Mouse (Mus musculus) ovary, postnatal 14 days (tissue): ENCODE results near the gene Gbp2b.
"Not testable (repeated sequence)": the region's sequence is repeated elsewhere in the genome, so short reads cannot be mapped to it uniquely, and the experiment has no call there.

Experiments used
- DNase-seq: peaks from one replicate; pipeline ENCODE4 v3.0.0; 2022; ENCODE audit warnings: low spot score

The Gbp2b gene

GRCm38 (mm10) chr3:142594547-142594946 is at the start of gene Gbp2b:
TSS of gene Gbp2b (plus strand) at chr3:142594847.
- no peak for DNase-seq

- no peak for DNase-seq
Observed at GRCm38 (mm10) chr3:142546690-142547089, 48.0 kb upstream of the Gbp2b start.

- DNase-seq: no peak
Observed at GRCm38 (mm10) chr3:142550052-142550676, 44.5 kb upstream of the Gbp2b start.

- no peak for DNase-seq
Observed at GRCm38 (mm10) chr3:142554601-142555000, 40.0 kb upstream of the Gbp2b start.

DNA sequence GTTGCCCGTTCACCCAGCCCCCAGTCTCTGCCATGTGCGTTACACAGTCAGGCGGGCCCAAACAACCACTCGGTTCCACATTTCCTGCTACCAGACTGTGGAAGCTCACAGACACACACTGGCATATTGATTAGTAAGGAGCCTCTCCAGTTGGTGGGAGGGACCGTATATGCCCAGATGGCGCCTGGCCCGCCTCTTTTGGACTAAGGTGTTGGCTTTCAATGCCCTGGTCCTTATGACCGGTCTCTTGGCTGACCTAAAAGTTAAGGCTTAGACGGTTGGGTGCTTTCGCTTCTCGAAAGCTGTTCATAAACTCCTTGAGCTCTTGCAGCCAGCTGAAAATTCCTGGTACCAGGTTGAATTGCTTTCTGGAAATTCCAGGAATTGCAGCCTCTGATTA is 39.0 kb upstream of the Gbp2b start:
- no peak for DNase-seq

DNA sequence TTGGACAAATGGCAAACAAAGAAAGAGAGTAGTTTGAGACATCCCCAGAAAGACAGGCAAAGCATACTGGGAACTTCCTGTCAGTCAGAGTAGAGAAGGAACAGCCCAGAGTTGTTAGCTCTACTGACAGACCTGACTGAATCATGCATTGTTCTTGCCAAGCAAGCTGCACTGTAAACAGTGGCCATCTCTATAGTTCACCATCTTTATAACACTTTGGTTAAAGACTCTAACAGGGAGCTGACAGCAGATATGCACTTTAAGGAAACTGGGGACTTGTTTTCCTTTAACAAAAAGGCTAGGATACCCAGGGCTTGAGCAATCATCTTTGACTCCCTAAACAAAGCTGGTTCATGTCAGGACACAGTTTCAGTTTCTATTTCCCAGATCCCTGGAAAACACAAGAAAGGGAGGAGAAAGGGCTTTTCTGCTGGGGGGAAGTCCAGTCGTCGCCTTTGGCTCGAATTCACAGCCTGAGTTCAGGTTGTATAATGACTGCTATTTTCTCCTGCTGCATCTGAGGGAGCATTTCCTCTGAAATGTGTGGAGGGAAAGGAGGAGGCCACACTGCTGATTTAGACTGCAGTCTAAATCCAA is 34.9 kb upstream of the Gbp2b start, which contains the start of gene Gbp3:
Gene Gbp3 (plus strand): TSS at position 395 of the 597 bp plus-strand sequence.
- peak; percentile 21 for DNase-seq

GRCm38 (mm10) chr3:142560296-142560948 is 34.2 kb upstream of the Gbp2b start:
- DNase-seq: peak; percentile 86

GRCm38 (mm10) chr3:142561045-142561646 is 33.5 kb upstream of the Gbp2b start:
- DNase-seq: no peak

DNA sequence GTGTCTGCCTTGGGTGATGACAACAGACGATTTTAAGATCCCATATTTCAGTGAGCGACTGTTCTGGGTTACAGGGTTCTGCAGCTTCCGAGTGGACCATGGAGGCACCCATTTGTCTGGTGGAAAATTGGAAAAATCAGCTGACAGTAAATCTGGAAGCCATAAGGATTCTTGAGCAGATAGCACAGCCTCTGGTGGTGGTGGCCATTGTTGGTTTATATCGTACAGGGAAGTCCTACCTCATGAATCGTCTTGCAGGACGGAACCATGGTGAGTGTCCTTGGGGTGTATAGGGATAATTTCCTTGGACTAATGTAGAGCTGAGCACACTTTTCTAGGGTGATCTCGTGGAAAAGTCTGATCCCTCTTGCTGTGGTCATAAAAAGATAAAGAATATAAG is 33.0 kb upstream of the Gbp2b start:
- DNase-seq: no peak

DNA sequence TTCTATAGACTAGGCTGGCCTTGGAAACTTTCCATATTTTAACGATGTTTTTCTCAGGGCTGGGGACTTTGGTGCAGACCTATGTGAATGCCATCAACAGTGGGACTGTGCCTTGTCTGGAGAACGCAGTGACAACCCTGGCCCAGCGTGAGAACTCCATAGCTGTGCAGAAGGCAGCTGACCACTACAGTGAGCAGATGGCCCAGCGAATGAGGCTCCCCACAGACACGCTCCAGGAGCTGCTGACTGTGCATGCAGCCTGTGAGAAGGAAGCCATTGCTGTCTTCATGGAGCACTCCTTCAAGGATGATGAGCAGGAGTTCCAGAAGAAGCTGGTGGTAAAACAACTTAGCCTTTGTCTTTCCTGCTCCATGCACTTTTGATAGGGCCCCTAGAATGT is 27.2 kb upstream of the Gbp2b start:
- not testable (repeated sequence) for DNase-seq

- DNase-seq: no peak
Observed at GRCm38 (mm10) chr3:142570738-142571137, 23.9 kb upstream of the Gbp2b start.

DNA sequence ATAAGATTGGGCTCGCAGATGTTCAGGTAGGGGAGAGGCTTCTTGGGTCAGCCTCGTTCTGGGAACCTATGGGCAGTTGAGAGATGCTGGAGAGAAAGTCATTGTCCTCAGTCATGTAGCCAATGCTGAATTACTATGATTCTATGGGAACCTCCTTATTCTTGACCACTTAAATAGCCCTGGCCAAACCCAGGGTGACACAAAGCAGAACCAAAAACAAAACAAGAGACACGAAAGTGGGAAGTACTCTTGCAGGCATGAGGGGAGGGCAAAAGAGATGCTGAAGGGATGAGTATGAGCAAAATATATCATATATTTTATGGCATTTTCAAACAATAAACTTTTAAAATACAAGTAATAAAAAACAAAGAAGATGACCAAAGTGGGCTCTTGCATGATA is 17.5 kb upstream of the Gbp2b start:
- no peak for DNase-seq

GRCm38 (mm10) chr3:142578342-142578741 is 16.3 kb upstream of the Gbp2b start:
- DNase-seq: no peak

GRCm38 (mm10) chr3:142583067-142583466 is 11.6 kb upstream of the Gbp2b start:
- DNase-seq: no peak

- DNase-seq: no peak
Observed at GRCm38 (mm10) chr3:142587386-142587785, 7.3 kb upstream of the Gbp2b start.

GRCm38 (mm10) chr3:142588888-142589287 is 5.8 kb upstream of the Gbp2b start:
- no peak for DNase-seq

DNA sequence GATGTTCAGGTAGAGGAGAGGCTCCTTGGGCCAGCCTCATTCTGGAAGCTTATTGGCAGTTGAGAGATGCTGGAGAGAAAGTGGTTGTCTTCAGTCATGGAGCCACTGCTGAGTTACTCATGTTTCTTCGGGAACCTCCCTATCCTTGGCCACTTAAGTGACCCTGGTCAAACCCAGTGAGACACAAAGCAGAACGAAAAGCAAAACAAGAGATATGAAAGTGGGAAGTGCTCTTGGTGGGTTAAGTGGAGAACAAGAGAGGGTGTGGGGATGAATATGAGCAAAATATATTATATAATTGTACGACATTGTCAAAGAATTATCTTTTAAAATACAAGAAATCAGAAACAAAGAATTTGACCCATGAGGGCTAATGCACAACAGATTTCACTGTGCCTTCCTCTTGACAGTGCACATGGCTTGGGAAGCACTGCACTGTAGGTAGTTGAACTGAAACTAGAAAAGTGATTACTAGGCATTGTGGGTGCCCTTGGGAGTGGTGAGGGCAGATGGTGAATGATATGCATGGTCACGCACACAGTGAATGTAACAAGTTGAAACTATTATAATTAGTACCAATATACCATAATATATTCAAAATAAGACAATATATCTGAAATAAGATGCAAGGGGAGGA is 4.1 kb upstream of the Gbp2b start:
- no peak for DNase-seq

GRCm38 (mm10) chr3:142597923-142598322 is 3.3 kb downstream of the Gbp2b start:
- DNase-seq: no peak

DNA sequence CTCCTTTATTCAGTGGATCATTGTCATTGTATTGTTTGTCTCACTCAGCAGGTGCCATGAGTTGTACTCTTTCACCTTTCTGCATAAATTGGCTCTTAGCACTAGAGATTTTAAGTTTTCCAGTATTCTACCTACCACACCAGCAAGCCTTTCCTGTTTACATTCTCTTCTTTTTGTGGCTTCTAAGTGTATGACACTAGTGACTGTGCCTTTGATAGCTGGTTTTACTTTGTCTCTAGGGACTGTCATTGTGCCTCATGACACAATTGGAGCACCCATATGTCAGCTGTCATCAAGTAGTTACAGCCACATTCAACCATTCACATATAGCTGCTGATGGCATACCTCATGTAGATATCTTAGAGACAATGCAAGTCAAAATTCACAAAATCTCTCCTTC is 7.0 kb downstream of the Gbp2b start:
- no peak for DNase-seq

GRCm38 (mm10) chr3:142618658-142619057 is 24.0 kb downstream of the Gbp2b start:
- no peak for DNase-seq

DNA sequence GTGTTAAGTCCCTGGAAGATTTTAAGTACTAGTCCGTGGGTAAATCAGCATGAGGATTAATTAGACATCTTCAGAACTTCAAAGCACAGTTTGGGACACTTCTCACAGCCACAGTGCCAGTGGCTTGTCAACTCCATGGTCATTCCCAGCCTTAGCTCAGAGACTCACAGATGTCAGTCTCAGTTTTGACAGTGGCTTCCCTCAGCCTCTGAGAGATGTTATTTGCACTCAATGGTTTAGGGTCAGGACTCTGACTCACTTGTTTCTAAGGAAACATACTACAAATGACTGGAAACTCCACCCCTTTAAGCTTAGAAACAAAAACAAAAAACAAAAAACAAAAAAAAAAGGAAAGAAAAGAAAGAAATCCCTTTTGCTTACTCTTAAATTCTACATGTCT is 25.0 kb downstream of the Gbp2b start:
- DNase-seq: no peak

GRCm38 (mm10) chr3:142620111-142620955 is 25.7 kb downstream of the Gbp2b start, which contains the start of gene Gbp2:
TSS of gene Gbp2 (plus strand) at chr3:142620602.
- DNase-seq: peak; percentile 25
